Mouse (Mus musculus) bone marrow, adult 2 months (tissue): ENCODE results near the gene Ssh1.

Source experiments
- CTCF ChIP-seq: fragments of 200-500 bp; IDR thresholded peaks from 2 replicates; pipeline ENCODE4 v1.5.1; 2011; ENCODE audit warnings: low read length, control low read depth; ENCODE audit not compliant: control insufficient read depth, insufficient read depth
- POLR2A ChIP-seq: fragments of 200-500 bp; IDR thresholded peaks from 2 replicates; pipeline ENCODE4 v1.6.1; 2011; ENCODE audit warnings: low read depth, mild to moderate bottlenecking, control low read depth, low read length, borderline replicate concordance; ENCODE audit not compliant: control insufficient read depth

DNA sequence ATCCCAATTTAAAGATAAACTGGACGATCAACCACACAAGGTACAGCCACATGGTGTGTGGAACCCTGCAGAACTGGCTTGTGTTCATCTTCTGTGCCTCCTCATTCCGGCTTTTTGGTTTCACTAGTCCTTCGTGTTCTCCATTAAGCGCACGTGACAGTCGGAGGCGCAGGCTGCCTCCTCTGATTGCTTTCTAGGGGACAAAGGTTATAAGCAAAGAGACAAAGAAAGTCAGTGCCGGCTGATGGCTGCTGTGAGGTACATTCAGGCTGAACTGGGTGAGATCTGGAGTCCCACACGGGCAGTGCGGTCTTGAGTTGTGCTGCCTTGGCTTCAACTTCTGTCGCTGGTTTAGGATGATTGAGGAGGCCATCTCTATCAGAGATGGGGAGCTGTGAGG, 10.9 kb upstream of the Ssh1 start:
- TF ChIP-seq CTCF (no peak), POLR2A (no peak)
